Mouse (Mus musculus) ES-E14 (cell line): ENCODE measurements around the gene Plac9a.
"Not testable (repeated sequence)": the region's sequence is repeated elsewhere in the genome, so short reads cannot be mapped to it uniquely, and the experiment has no call there.

Source experiments
- MAFK ChIP-seq: IDR thresholded peaks from 2 replicates; pipeline ENCODE4 v1.6.1; 2014; ENCODE audit warnings: mild to moderate bottlenecking, low read depth, low read length, inconsistent platforms; ENCODE audit not compliant: insufficient read depth
- ZC3H11A ChIP-seq: IDR thresholded peaks from 2 replicates; pipeline ENCODE4 v1.6.1; 2012; ENCODE audit warnings: low read depth, mild to moderate bottlenecking, inconsistent platforms, low read length, borderline replicate concordance
- ZNF384 ChIP-seq: IDR thresholded peaks from 2 replicates; pipeline ENCODE4 v1.6.1; 2012; ENCODE audit warnings: low read depth, low read length, inconsistent platforms

DNA sequence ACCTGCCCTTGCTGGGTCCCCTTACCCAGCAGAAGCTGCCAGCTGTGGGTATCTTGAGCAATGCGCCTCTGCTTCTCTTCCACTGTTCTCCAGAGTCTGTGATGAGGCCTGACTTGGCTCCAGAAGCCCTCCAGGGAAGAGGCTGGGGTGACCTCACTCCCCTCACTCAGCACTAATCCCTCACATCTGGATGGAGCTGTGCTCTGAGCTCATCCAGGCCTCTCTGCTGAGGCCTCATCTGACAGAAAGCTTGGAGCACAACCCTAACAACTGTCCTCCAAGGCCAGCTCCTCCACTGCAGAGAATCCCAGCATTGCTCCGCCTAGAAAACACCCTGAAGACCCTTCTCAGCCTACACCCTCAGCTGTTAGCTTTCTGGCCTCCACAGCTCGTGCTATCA is 8.3 kb downstream of the Plac9a start:
- not testable (repeated sequence) for TF ChIP-seq ZC3H11A, MAFK, ZNF384
